Mouse (Mus musculus) forebrain, embryonic 14.5 days (tissue): ENCODE measurements around the gene Slc25a35. TPM values are rescaled to one million over a fixed set of nuclear protein-coding genes. Genes with fewer than 3 reads are reported as not detected.
A peak's percentile ranks its signal among the peaks of the same experiment; 100 is the strongest.

Experiments
- ATAC-seq: fragments of 200-750 bp; cut with Nextera tagmentation; 2 replicates; pipeline ENCODE4 v1.8.0; 2017; ENCODE audit warnings: mild to moderate bottlenecking, moderate library complexity
- DNase-seq: peaks from one replicate; pipeline ENCODE4 v3.0.0-alpha.2; 2015; ENCODE audit warnings: low spot score
- H3K27ac ChIP-seq: fragments of 300-500 bp; sonication (generic); 2 replicates; pipeline ENCODE4 v1.5.1; 2014; ENCODE audit warnings: low read depth, mild to moderate bottlenecking, control low read depth, low read length, moderate library complexity
- H3K27me3 ChIP-seq: fragments of 300-500 bp; sonication (generic); replicated peaks from 2 replicates; pipeline ENCODE4 v1.6.1; 2014; ENCODE audit warnings: low read length, control low read depth, mixed read lengths; ENCODE audit not compliant: control insufficient read depth, insufficient read depth
- H3K36me3 ChIP-seq: fragments of 300-500 bp; sonication (generic); 2 replicates; pipeline ENCODE4 v1.6.1; 2014; ENCODE audit warnings: low read length, control low read depth; ENCODE audit not compliant: control insufficient read depth, insufficient read depth
- H3K4me1 ChIP-seq: fragments of 300-500 bp; sonication (generic); 2 replicates; pipeline ENCODE4 v1.6.1; 2014; ENCODE audit warnings: antibody characterized with exemption, low read length, control low read depth; ENCODE audit not compliant: control insufficient read depth, insufficient read depth
- H3K4me2 ChIP-seq: fragments of 300-500 bp; sonication (generic); 2 replicates; pipeline ENCODE4 v1.6.1; 2014; ENCODE audit warnings: mild to moderate bottlenecking, control low read depth, low read length
- H3K4me3 ChIP-seq: fragments of 300-500 bp; sonication (generic); 2 replicates; pipeline ENCODE4 v1.5.1; 2014; ENCODE audit warnings: low read depth, low read length, control low read depth
- H3K9ac ChIP-seq: fragments of 300-500 bp; sonication (generic); 2 replicates; pipeline ENCODE4 v1.6.1; 2014; ENCODE audit warnings: mild to moderate bottlenecking, low read length, control low read depth, moderate library complexity
- H3K9me3 ChIP-seq: fragments of 300-500 bp; sonication (generic); replicated peaks from 2 replicates; pipeline ENCODE4 v1.6.1; 2016; ENCODE audit warnings: low read length, control low read depth, mixed read lengths; ENCODE audit not compliant: control insufficient read depth
- WGBS: fragments of 180-500 bp; shearing (Covaris S2); extraction: QIAGEN DNeasy Blood & Tissue Kit; methylation state at CpG from one replicate; pipeline ENCODE4 v1.1.7; 2014; 5-methylcytosine and 5-hydroxymethylcytosine counted together
- polyA plus RNA-seq: library from polyadenylated mRNA; unstranded; fragments of >200 nt; fragmentation: Nextera tagmentation; extraction: Ambion mirVana; gene quantifications from 2 replicates; pipeline ENCODE4 v1.2.1, GENCODE M21; 2014

The Slc25a35 gene
- polyA plus RNA-seq, 1 experiment from 2014 or later: 1.2 TPM

GRCm38 (mm10) chr11:68940516-68940915, 27.4 kb upstream of the Slc25a35 start:
- Histone ChIP-seq H3K4me2 (peak overlapping the region; percentile 63), H3K4me3 (peak overlapping the region; percentile 43), H3K9me3 (no peaks in the 10 kb centered on the region), H3K4me1 (peaks cover 2% of the 10 kb centered on the region; the same call in 1 of the 2 replicates), H3K9ac (peak overlapping the region; percentile 80), H3K27ac (no peak overlapping the region), H3K36me3 (no peaks in the 10 kb centered on the region), H3K27me3 (no peaks in the 10 kb centered on the region)
- ATAC-seq (no peak), DNase-seq (no peak)
- 57% methylated on average over 4 of the region's 4 CpGs for WGBS

- Histone ChIP-seq H3K4me1 (peaks cover 2% of the 10 kb centered on the region; the same call in 1 of the 2 replicates), H3K4me2 (no peak overlapping the region), H3K36me3 (no peaks in the 10 kb centered on the region), H3K4me3 (no peak overlapping the region), H3K9me3 (no peaks in the 10 kb centered on the region), H3K27ac (no peak overlapping the region), H3K9ac (no peak overlapping the region), H3K27me3 (0 out of 2 replicates have a peak, but pooled peaks cover 3% of the 10 kb centered on the region)
- no peak for DNase-seq
- 89% methylated on average over 8 of the region's 8 CpGs for WGBS
- ATAC-seq: no peak
Observed at GRCm38 (mm10) chr11:68942731-68943130, 25.2 kb upstream of the Slc25a35 start.

DNA sequence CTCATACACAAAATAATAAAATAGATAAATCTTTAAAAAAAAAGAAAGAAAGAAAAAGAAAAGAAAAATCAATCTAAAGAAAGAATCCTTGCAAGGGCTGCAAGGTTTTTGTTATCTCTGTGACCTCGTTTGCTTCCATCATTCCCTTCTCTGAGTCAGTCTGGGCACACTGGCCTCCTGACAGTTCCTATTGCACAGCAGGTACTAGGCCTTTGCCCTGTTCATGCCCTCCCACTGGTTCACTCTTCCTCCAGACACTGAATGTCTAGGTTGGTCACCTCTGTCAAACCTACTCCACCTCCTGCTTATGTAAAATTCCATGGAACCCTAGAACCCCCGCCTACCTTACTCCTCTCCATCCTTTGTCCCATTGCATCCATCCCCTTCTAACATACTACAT, 22.7 kb upstream of the Slc25a35 start:
- no peak for ATAC-seq
- Histone ChIP-seq H3K27ac (no peak overlapping the region), H3K9ac (no peak overlapping the region), H3K36me3 (no peaks in the 10 kb centered on the region), H3K9me3 (no peaks in the 10 kb centered on the region), H3K4me1 (peaks cover 2% of the 10 kb centered on the region; the same call in 1 of the 2 replicates), H3K4me2 (no peak overlapping the region), H3K27me3 (0 out of 2 replicates have a peak, but pooled peaks cover 3% of the 10 kb centered on the region), H3K4me3 (no peak overlapping the region)
- WGBS: 77% methylated on average over 2 of the region's 2 CpGs
- DNase-seq: no peak

GRCm38 (mm10) chr11:68946001-68946400, 21.9 kb upstream of the Slc25a35 start:
- no peak overlapping the region for H3K27ac ChIP-seq
- no peaks in the 10 kb centered on the region for H3K36me3 ChIP-seq
- H3K4me2 ChIP-seq: no peak overlapping the region
- DNase-seq: no peak
- no peaks in the 10 kb centered on the region for H3K4me1 ChIP-seq
- H3K27me3 ChIP-seq: 0 out of 2 replicates have a peak, but pooled peaks cover 3% of the 10 kb centered on the region
- ATAC-seq: no peak
- WGBS: 85% methylated on average over 4 of the region's 4 CpGs
- H3K9me3 ChIP-seq: no peaks in the 10 kb centered on the region
- no peak overlapping the region for H3K4me3 ChIP-seq
- H3K9ac ChIP-seq: no peak overlapping the region

DNA sequence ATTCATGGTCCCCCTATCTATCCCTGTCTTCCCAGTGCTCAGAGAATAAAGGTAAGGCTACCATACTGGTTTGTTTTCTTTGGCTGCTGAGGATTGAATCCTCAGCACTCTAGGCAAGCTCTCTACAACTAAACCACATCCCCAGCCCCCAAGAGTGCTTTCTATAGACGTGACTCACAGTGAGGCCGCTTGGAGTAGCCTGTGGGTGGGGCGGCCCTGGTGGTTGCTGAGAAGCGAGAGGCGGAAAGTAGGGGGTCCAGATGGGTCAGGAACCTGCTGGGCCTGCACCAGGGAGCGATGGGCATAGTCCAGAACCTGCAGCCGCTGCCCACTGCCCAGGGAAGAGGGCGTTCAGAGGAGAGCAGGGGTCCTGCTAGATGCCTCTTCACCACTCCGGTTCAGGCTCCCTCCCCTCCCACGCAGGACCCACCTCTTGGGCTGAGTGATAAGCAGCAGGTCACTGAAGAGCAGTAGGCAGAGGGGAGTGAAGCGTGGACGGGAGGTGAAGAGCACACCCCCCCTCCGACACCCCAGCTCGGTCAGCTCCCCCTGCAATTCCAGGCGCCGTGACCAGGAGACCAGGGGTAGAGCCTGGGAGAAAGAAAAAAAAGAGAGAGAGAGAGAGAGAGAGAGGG, 21.0 kb upstream of the Slc25a35 start:
- WGBS: 17% methylated on average over 14 of the region's 16 CpGs
- peak overlapping the region; percentile 18 for H3K4me3 ChIP-seq
- H3K27me3 ChIP-seq: 0 out of 2 replicates have a peak, but pooled peaks cover 3% of the 10 kb centered on the region
- no peaks in the 10 kb centered on the region for H3K36me3 ChIP-seq
- peak overlapping the region; percentile 39 for H3K4me2 ChIP-seq
- no peaks in the 10 kb centered on the region for H3K4me1 ChIP-seq
- peak overlapping the region; percentile 22; the same call in 1 of the 2 replicates for H3K9ac ChIP-seq
- no peaks in the 10 kb centered on the region for H3K9me3 ChIP-seq
- no peak overlapping the region; the same call in 1 of the 2 replicates for H3K27ac ChIP-seq
- DNase-seq (no peak), ATAC-seq (peak; percentile 29; the same call in 1 of the 2 replicates)

DNA sequence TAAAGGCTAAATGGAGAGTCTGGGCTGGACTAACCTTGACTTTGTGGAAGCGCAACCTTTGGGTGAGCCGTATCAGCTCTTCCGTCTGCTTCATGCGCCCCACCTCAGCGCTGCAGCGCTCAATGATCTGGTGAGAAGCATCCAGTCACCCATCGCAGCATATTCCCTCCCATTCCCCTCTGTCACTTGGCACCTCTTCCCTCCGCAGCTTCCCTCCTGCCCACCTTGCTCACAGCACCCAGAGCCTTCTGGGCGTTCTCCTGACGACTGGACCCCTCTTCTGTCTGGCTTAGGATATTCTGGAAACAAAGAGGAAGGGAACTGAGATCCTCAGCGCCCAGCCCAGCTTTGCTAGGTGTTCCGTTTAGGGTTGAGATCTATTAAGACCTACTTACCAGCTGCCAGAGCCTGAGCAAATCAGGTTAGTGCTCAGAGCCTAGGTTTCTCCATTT, 20.4 kb upstream of the Slc25a35 start:
- peak overlapping the region; percentile 39 for H3K4me2 ChIP-seq
- H3K36me3 ChIP-seq: no peaks in the 10 kb centered on the region
- peak overlapping the region; percentile 52 for H3K9ac ChIP-seq
- H3K27me3 ChIP-seq: 0 out of 2 replicates have a peak, but pooled peaks cover 3% of the 10 kb centered on the region
- H3K9me3 ChIP-seq: no peaks in the 10 kb centered on the region
- peak overlapping the region; percentile 18 for H3K4me3 ChIP-seq
- peak overlapping the region; percentile 28; the same call in 1 of the 2 replicates for H3K27ac ChIP-seq
- WGBS: 7% methylated on average over 12 of the region's 12 CpGs
- H3K4me1 ChIP-seq: no peaks in the 10 kb centered on the region
- ATAC-seq (peak; percentile 48), DNase-seq (peak; percentile 53)

- Histone ChIP-seq H3K4me3 (peak overlapping the region; percentile 29; the same call in 1 of the 2 replicates), H3K27me3 (peaks cover 18% of the 10 kb centered on the region), H3K27ac (no peak overlapping the region), H3K9ac (no peak overlapping the region; the same call in 1 of the 2 replicates), H3K36me3 (no peaks in the 10 kb centered on the region), H3K9me3 (no peaks in the 10 kb centered on the region), H3K4me1 (peaks cover 6% of the 10 kb centered on the region; the same call in 1 of the 2 replicates), H3K4me2 (peak overlapping the region; percentile 53)
- DNase-seq (no peak), ATAC-seq (no peak)
- WGBS: 10% methylated on average over 13 of the region's 13 CpGs
Observed at GRCm38 (mm10) chr11:68953903-68954302, 14.0 kb upstream of the Slc25a35 start.

- peak overlapping the region; percentile 53 for H3K4me2 ChIP-seq
- H3K9ac ChIP-seq: peak overlapping the region; percentile 59
- ATAC-seq (no peak), DNase-seq (no peak)
- H3K4me3 ChIP-seq: peak overlapping the region; percentile 29
- no peaks in the 10 kb centered on the region for H3K9me3 ChIP-seq
- peaks cover 6% of the 10 kb centered on the region; the same call in 1 of the 2 replicates for H3K4me1 ChIP-seq
- H3K36me3 ChIP-seq: no peaks in the 10 kb centered on the region
- WGBS: under 1% methylated on average over 17 of the region's 17 CpGs
- H3K27me3 ChIP-seq: peaks cover 18% of the 10 kb centered on the region
- H3K27ac ChIP-seq: no peak overlapping the region
Observed at GRCm38 (mm10) chr11:68954408-68954807, 13.5 kb upstream of the Slc25a35 start.

DNA sequence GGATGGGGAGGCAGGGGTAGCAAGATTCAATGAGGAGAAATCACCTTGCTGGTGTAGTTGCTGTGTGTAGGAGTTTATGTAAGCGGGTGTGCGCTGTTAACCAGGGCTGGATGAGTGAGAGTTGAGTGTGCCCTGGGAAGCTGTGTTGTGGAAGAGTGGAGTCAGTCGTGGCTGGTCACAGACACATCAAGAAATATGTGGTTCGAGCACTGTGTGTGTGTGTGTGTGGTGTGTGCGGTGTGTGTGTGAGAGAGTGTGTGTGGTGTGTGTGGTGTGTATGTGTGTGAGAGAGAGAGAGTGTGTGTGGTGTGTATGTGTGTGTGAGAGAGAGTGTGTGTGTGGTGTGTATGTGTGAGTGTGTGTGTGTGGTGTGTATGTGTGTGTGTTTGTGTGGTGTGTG, 12.5 kb upstream of the Slc25a35 start:
- ATAC-seq (no peak), DNase-seq (no peak)
- Histone ChIP-seq H3K9ac (no peak overlapping the region; the same call in 1 of the 2 replicates), H3K4me2 (peak overlapping the region; percentile 53), H3K27ac (no peak overlapping the region), H3K4me3 (no peak overlapping the region), H3K9me3 (no peaks in the 10 kb centered on the region), H3K27me3 (peaks cover 18% of the 10 kb centered on the region), H3K36me3 (no peaks in the 10 kb centered on the region), H3K4me1 (peaks cover 6% of the 10 kb centered on the region; the same call in 1 of the 2 replicates)
- WGBS: 63% methylated on average over 5 of the region's 5 CpGs
